Mouse (Mus musculus) hindbrain, embryonic 10.5 days (tissue): Measurements from ENCODE around the gene Coq5. TPM values are rescaled to one million over a fixed set of nuclear protein-coding genes. Genes with fewer than 3 reads are reported as not detected.

Experiments used
- DNase-seq: peaks from one replicate; pipeline ENCODE4 v3.0.0-alpha.2; 2017; ENCODE audit warnings: low spot score
- H3K27ac ChIP-seq: fragments of 300-500 bp; sonication (generic); 2 replicates; pipeline ENCODE4 v1.5.1; 2016; ENCODE audit warnings: mild to moderate bottlenecking, moderate library complexity
- H3K27me3 ChIP-seq: fragments of 300-500 bp; sonication (generic); 2 replicates; pipeline ENCODE4 v1.6.1; 2016; ENCODE audit warnings: mild to moderate bottlenecking; ENCODE audit not compliant: poor library complexity, insufficient read depth, severe bottlenecking
- H3K36me3 ChIP-seq: fragments of 300-500 bp; sonication (generic); 2 replicates; pipeline ENCODE4 v1.6.1; 2016; ENCODE audit warnings: mild to moderate bottlenecking, moderate library complexity
- H3K4me1 ChIP-seq: fragments of 300-500 bp; sonication (generic); replicated peaks from 2 replicates; pipeline ENCODE4 v1.6.1; 2016; ENCODE audit warnings: mild to moderate bottlenecking
- H3K4me3 ChIP-seq: fragments of 300-500 bp; sonication (generic); 2 replicates; pipeline ENCODE4 v1.5.1; 2016; ENCODE audit warnings: mild to moderate bottlenecking, moderate library complexity
- H3K9me3 ChIP-seq: fragments of 300-500 bp; sonication (generic); 2 replicates; pipeline ENCODE4 v1.6.1; 2016; ENCODE audit warnings: mild to moderate bottlenecking, moderate library complexity
- WGBS: fragments of 180-500 bp; shearing (Covaris S2); methylation state at CpG from one replicate; pipeline ENCODE4 v1.1.7; 2016; 5-methylcytosine and 5-hydroxymethylcytosine counted together
- polyA plus RNA-seq: library from polyadenylated mRNA; unstranded; fragments of >200 nt; fragmentation: Nextera tagmentation; extraction: Ambion mirVana; gene quantifications from 2 replicates; pipeline ENCODE4 v1.2.1, GENCODE M21; 2016

Gene Coq5
- polyA plus RNA-seq, 1 experiment from 2014 or later, result 49.6 TPM

DNA sequence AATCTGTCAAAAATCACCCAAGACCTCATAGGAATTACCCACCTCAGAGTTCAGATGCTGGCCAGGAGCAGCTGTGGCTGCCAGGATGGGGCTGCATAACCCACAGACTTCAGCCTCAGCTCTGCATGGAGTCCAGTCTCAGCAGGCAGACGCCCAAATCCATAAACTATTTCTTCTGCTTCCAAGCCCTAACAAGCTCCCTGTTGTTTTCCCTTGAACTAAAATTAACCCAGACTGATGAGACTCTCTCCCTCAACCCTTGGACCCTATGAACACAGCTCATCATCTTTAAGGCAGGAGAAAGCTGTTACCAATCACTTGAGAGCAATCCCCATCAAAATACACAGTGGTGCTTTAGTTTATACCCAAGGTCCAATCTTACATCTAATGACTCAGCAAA is 24.0 kb upstream of the Coq5 start:
- H3K4me3 ChIP-seq, result no peak overlapping the region
- 75% methylated on average over 1 of the region's 1 CpGs for WGBS
- no peak overlapping the region for H3K27ac ChIP-seq
- no peak for DNase-seq
- peaks cover 78% of the 10 kb centered on the region for H3K36me3 ChIP-seq
- H3K4me1 ChIP-seq, result no peaks in the 10 kb centered on the region
- H3K27me3 ChIP-seq, result no peaks in the 10 kb centered on the region
- H3K9me3 ChIP-seq, result no peaks in the 10 kb centered on the region

DNA sequence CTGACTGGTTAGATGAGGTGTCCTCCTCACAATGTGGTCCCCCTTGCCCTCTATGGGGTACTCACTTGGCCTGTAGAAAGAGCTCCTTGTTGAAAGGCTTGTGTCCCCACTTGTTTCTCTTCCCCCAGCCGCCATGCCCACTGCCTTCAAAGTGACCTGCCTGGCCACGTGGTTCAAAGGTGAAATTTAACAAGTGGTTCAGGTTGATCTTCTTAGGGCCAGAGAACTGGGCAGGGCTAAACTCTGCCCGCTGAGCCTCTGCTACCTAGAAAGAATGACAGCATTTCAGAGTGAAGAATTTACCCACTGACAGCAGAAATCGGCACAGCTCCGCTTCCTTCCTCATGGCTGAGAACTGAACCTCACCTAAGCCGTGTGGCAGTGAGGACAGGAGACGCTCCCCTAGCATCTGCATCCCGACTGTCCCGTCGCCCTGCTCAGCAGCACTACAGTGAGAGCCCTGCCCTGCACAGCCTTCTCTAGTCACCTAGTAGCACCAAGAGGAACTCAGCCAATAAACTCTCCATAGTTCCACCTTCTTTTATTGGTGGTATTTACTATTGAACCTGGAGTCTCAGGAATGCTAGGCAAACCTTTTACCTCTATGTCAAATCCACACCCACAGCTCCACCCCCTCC is 22.4 kb upstream of the Coq5 start:
- H3K9me3 ChIP-seq, result no peaks in the 10 kb centered on the region
- H3K27ac ChIP-seq, result no peak overlapping the region
- no peak overlapping the region for H3K4me3 ChIP-seq
- no peak for DNase-seq
- WGBS, result 90% methylated on average over 10 of the region's 10 CpGs
- peaks cover 75% of the 10 kb centered on the region for H3K36me3 ChIP-seq
- no peaks in the 10 kb centered on the region for H3K27me3 ChIP-seq
- H3K4me1 ChIP-seq, result no peaks in the 10 kb centered on the region

DNA sequence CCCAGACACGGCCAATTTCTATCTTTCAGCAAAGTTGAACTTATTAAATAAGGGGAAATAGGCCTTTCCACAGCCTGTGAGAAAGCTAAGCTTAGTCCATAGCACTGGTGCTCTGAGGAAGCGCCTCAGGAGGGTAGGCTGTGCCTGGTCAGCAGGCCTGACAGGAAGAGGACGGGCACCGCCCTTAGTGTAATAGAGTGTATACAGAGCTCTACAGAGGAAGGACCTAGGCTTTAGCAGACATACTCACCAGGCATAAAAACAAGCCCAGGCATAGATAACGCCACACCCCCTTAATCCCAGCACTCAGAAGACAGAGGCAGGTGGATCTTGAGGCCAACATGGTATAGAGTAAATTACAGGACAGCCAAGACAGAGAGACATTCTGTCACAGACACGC is 19.1 kb upstream of the Coq5 start:
- no peak for DNase-seq
- Histone ChIP-seq H3K36me3 (peaks cover 86% of the 10 kb centered on the region), H3K4me3 (no peak overlapping the region), H3K9me3 (no peaks in the 10 kb centered on the region), H3K4me1 (0 out of 2 replicates have a peak, but pooled peaks cover 3% of the 10 kb centered on the region), H3K27ac (no peak overlapping the region), H3K27me3 (no peaks in the 10 kb centered on the region)
- 93% methylated on average over 6 of the region's 6 CpGs for WGBS

DNA sequence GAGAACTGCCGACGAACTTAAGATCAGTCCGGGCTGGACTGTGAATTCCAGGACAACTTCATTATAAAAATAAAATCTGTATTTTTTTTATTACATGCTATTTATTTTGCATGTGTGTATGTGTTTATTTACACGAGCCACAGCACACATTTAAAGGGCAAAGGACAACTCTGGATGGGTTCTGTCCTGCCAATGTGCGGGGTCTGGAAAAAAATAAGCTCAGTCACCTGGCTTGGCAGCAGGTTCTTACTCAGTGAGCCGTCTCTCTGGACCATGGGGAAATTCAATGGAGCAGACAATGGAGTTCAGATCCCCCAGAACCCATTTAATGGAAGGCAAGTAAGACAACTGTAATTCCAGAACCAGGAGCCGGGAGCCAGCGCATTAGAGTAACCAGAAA is 18.3 kb upstream of the Coq5 start:
- Histone ChIP-seq H3K4me3 (no peak overlapping the region), H3K27me3 (no peaks in the 10 kb centered on the region), H3K9me3 (no peaks in the 10 kb centered on the region), H3K4me1 (peaks cover 5% of the 10 kb centered on the region), H3K27ac (no peak overlapping the region), H3K36me3 (peaks cover 85% of the 10 kb centered on the region)
- WGBS, result 92% methylated on average over 8 of the region's 8 CpGs
- no peak for DNase-seq

DNA sequence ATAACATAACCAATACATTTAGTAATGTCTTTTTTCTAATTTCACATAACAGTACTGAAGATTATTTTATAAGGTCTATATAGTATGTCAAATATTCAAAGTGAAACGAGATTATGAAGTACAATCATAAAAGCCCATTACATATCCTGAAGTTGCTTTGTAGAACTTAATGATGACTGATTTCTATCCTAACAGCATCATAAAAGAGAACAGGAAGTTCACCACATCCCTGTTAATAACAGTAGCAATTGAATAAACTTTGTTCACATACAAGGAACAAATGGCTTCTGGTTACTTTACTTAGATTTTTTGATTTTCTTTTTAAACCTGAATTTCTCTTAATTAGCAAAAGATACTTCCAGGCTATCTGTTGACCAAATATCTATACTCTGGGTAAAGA is 17.6 kb upstream of the Coq5 start:
- Histone ChIP-seq H3K4me1 (peaks cover 8% of the 10 kb centered on the region), H3K27ac (no peak overlapping the region), H3K9me3 (no peaks in the 10 kb centered on the region), H3K27me3 (no peaks in the 10 kb centered on the region), H3K4me3 (no peak overlapping the region), H3K36me3 (peaks cover 85% of the 10 kb centered on the region)
- 91% methylated on average over 1 of the region's 1 CpGs for WGBS
- no peak for DNase-seq

DNA sequence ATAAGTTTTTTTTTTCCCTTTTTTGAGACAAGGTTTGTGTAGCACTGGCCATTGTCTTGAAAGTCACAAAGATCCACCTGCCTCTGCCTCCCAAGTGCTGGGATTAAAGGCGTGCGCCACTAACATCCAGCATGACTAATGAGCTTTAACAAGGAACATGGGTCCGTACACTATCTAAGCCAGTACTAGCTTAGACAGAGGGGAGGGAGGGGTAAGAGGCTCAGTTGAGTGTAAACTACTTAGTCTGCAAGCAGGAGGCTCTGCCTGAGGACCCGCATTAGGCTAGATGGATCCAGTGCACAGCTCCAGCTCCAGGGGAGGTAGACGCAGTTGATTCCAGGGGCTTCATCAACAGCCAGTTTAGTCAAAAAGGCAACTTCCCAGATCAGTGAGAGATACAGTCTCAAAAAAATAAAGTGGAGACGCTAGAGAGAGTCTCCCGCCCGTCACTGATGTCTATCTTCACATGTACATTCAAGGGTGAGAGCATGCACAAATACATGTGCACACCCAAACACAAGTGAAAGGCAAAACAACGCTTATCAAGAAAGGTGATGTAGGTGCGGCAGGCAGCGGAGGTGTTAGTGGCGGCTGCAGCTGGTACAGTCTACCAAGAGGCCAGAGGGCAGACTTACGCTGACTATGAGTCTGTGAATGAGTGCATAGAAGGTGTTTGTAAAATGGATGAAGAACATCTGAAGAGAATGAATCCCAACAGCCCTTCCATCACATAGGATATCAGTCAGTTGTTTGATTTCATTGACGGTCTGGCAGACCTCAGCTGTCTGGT is 16.8 kb upstream of the Coq5 start:
- Histone ChIP-seq H3K9me3 (no peaks in the 10 kb centered on the region), H3K4me1 (peaks cover 8% of the 10 kb centered on the region), H3K27me3 (no peaks in the 10 kb centered on the region), H3K36me3 (peaks cover 83% of the 10 kb centered on the region), H3K27ac (no peak overlapping the region), H3K4me3 (no peak overlapping the region)
- DNase-seq, result no peak
- WGBS, result 92% methylated on average over 14 of the region's 14 CpGs

DNA sequence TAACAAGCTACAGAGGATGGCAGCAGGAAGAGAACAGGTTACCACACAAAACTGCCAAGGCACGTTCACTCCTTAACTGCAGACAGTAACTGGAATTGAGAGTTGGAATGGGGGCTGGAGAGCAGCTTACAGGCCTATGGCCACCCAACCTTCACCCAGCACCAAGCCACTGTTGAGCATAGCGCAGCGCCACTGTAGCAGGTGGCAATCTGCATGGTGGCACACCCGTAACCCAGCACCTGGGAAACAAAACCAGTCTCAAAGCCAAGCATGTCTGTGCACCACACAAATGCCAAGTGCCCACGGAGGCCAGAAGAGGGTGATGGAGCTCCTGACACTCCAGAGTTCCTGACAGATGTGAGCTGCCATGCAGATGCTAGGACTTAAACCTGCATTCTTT is 13.1 kb upstream of the Coq5 start:
- 93% methylated on average over 5 of the region's 5 CpGs for WGBS
- H3K27me3 ChIP-seq, result no peaks in the 10 kb centered on the region
- no peak overlapping the region for H3K4me3 ChIP-seq
- peak overlapping the region; percentile 6; the same call in 1 of the 2 replicates for H3K27ac ChIP-seq
- H3K4me1 ChIP-seq, result peaks cover 31% of the 10 kb centered on the region
- no peak for DNase-seq
- H3K9me3 ChIP-seq, result no peaks in the 10 kb centered on the region
- H3K36me3 ChIP-seq, result peaks cover 73% of the 10 kb centered on the region

DNA sequence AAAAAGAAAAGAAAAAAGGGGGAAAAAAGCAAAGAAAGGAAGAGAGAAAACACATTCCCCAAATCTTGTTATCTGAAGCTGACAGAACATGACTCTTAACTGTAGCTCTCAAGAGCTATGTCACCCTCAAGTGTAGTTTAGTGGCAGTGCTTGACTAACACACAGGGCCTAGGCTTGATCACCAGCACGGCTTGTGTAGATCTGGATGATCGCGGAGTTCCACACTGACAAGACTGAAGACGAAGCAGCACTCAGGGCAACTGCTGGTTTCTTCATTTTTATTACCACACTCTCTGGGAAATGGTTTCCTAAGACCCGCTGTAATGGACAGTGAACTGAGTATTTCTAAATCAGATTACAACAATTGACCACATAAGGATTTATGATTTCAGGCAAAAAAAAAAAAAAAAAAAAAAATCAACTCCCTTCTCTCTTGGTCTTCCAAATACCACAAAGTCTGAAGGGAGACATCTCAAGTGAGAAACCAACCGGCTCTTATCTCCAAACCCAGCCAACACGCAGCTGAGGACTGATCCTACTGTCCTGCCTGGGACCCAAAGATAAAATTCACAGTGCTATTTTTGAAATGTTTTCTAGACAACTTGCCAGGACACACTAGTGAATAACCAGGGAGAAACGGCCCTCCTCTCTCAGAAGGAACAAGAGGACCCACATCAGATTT is 12.5 kb upstream of the Coq5 start:
- H3K9me3 ChIP-seq, result no peaks in the 10 kb centered on the region
- no peak for DNase-seq
- peaks cover 70% of the 10 kb centered on the region for H3K36me3 ChIP-seq
- WGBS, result 92% methylated on average over 8 of the region's 8 CpGs
- peaks cover 36% of the 10 kb centered on the region for H3K4me1 ChIP-seq
- H3K27me3 ChIP-seq, result no peaks in the 10 kb centered on the region
- no peak overlapping the region for H3K27ac ChIP-seq
- no peak overlapping the region for H3K4me3 ChIP-seq

DNA sequence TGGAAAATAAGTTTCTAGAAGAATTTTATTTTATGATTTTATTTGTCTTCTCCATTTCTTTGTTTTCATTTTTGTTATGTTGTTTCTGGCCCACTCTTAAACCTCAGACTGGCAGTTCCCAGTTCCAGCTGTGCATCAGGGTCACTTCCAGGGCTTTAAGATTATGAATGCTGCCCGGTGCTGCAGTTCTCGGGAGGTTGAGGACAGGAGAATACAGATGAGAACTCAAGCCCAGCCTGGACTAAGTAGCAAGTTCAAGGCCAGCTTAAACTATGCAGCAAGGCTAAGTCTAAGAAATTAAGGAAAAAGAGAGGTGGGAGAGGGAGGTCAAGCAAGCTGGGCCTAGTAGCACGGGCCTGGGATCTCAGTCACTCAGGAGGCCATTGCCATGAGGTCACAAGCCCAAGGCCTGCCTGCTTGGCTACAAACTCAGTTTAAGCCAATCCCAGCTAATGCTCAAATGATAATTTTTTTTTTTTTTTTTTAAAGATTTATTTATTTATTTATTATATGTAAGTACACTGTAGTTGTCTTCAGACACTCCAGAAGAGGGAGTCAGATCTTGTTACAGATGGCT is 11.9 kb upstream of the Coq5 start:
- Histone ChIP-seq H3K4me1 (peaks cover 39% of the 10 kb centered on the region), H3K4me3 (no peak overlapping the region), H3K27ac (no peak overlapping the region), H3K36me3 (peaks cover 65% of the 10 kb centered on the region), H3K9me3 (no peaks in the 10 kb centered on the region), H3K27me3 (no peaks in the 10 kb centered on the region)
- 90% methylated on average over 3 of the region's 3 CpGs for WGBS
- no peak for DNase-seq

DNA sequence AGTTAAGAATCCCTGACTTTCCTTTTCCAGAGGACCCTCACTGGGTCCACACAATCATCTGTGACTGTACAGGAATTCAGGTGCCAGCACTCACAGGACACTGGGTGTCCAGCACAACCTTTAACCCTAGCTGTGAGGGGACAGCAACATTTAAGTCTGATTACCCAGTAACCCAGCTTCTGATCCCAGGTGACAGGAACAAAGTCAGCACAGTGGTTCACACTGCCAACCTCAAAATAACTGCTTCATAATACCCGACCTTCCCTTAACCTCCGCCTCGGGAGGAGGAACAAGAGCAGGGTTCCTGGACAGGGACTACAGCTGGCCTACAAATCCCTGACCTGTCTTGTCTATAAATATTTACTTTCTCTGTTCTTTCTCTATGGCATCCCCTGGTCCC is 11.2 kb upstream of the Coq5 start:
- Histone ChIP-seq H3K36me3 (peaks cover 58% of the 10 kb centered on the region), H3K27ac (no peak overlapping the region), H3K9me3 (no peaks in the 10 kb centered on the region), H3K27me3 (no peaks in the 10 kb centered on the region), H3K4me1 (peaks cover 43% of the 10 kb centered on the region), H3K4me3 (no peak overlapping the region)
- WGBS, result 77% methylated on average over 3 of the region's 3 CpGs
- no peak for DNase-seq

DNA sequence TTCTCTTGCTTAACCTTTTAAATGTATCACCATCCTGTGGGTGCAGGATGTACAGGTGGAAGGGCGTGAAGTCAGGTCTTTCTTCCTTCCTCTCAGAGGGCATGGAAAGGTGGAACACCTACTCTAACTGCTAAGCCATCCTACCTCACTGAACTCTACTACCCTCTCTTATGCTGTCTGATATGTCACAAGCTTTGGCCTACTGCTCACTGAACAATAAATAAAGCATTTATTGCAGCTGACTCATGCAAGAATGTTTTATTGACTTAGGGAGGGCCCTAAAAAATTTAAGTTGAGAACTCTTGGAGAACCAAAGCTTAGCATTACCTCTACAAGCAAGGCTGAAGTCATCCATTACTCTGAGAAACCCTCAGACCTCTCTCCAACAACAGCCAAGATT is 9.5 kb upstream of the Coq5 start:
- Histone ChIP-seq H3K4me3 (peak overlapping the region; percentile 94; the same call in 1 of the 2 replicates), H3K36me3 (peaks cover 48% of the 10 kb centered on the region), H3K9me3 (no peaks in the 10 kb centered on the region), H3K4me1 (peaks cover 45% of the 10 kb centered on the region), H3K27me3 (no peaks in the 10 kb centered on the region), H3K27ac (no peak overlapping the region)
- DNase-seq, result no peak
- WGBS, result 93% methylated on average over 1 of the region's 1 CpGs

DNA sequence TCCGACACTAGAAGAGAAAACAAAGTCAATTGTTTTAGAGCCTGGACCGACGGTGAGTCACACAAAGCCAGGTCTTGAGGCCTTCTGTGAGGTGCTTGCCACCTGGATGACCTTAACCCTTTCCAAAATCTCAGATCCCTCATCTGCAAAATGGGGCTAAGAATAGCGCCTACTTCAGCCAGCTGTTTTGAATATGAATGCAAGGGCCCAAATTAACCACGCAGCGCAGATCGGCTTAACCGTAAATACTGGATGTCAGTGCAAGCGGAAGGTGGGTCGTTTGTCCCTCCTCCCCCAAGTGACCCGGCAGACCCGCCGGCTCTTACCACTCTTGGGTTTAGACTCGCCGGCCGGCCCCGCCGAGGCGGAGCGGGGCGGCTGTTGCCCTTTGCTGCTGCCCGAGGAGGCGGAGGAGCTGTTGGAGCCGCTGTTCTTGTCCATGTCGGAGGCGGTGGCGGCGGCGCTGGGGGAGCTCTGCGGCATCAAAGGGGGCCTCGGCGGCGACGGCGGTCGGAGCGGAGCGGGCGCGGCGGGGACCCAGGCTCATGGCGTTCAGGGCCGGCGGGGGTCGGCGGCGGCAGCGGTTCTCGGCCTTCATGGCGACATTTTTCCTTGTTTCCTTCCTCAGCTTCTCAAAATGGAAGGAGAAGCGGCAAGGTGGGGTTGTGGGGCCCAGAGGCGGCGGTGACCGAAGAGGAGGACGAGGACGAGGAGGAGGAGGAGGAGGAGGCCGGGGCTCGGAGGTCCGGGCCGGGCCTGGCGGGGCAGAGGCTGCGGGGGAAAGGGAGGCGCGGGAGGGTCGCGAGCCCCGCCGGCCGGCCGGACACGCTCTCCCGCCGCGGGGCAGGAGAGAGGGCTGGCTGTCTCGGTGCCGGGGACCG is 7.3 kb upstream of the Coq5 start:
- H3K4me1 ChIP-seq, result peaks cover 40% of the 10 kb centered on the region
- H3K9me3 ChIP-seq, result no peaks in the 10 kb centered on the region
- DNase-seq, result no peak
- H3K27me3 ChIP-seq, result no peaks in the 10 kb centered on the region
- H3K27ac ChIP-seq, result peak overlapping the region; percentile 96
- H3K36me3 ChIP-seq, result peaks cover 30% of the 10 kb centered on the region
- peak overlapping the region; percentile 94 for H3K4me3 ChIP-seq
- WGBS, result under 1% methylated on average over 77 of the region's 77 CpGs
